Mouse (Mus musculus): ENCODE measurements around the gene Fam208a.

The Fam208a gene

DNA sequence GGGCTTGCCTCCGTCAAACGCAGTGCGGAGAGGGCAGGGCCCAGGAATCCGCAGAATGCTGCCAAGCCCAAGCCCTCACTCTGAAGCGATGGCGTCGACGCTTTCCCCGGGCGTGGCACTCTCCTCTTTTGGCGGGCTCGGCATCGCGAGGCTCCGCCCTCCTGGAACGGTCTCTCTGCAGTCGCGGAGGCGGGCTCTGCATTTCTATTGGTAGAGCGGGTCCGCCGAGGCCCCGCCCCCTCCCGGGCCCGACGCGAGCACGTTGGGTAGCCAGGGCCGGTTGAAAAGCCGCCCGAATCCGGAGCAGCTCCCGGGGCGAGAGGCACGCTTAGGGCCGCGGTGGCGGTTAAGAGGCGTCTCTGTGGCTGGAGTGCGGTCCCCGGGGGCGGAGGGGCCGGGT is at the start of gene Fam208a:
Gene Fam208a, plus strand, starts transcription at position 262 of the 400 bp plus-strand sequence.
- ATAC-seq (ENCODE audit: low TSS enrichment), result peak; percentile 88

DNA sequence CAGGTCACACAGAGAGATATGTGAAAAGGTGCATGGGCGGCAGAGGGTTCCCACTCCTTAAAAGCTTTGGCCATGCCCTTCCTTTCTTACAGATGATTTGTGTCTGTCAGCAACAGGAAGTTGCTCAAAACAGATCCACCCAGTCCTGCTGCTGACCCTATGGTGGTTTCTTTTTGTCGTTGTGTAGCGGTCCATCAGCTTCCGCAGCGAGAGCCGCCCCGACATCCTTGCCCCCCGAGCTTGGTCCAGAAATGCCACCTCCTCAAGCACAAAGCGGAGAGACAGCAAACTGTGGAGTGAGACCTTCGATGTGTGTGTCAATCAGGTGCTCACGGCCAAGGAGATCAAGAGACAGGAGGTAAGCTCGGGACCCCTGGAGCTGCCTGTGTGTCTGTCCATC is 49.2 kb upstream of the Fam208a start:
- no peak for ATAC-seq (ENCODE audit: low TSS enrichment)

DNA sequence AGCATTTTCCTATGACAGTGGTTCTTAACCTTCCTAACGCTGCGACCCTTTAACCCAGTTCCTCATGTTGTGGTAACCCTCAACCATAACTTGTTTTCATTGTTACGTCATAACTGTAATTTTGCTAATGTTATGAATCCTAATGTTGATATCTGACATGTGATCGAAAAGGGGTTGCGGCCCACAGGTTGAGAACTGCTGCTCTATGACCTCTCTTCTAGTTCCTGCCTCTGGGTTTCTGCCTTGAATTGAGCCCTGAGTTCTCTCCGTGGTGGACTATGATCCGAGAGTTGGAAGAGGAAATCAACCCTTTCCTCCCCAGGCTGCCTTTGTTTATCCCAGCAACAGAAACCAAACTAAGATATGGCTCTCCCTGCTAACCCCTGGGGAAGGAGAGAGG is 47.2 kb upstream of the Fam208a start:
- no peak for ATAC-seq (ENCODE audit: low TSS enrichment)

DNA sequence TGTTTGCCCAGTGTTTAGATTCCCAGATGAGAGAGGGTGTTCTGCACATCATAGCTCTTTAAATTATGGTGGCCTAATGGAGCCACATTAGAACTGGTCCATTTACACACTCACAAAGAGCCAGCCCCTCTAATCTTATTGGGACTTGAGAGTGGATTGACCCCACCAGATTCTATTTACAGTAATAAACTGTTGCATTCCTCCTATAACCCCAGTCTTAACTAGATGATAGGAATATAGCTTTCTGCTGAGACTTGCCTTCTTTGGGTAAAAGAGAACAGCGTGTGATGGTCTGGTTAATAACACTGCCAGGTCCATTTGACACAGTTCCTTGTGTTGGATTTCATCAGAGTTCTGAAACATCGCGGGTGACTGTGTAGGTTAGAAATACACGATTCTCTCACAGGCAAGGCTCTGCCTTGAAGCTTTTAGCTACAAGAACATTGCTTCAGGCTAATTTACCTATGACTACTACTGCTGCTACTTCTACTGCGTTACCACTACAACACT is 45.3 kb upstream of the Fam208a start:
- no peak for ATAC-seq (ENCODE audit: low TSS enrichment)

DNA sequence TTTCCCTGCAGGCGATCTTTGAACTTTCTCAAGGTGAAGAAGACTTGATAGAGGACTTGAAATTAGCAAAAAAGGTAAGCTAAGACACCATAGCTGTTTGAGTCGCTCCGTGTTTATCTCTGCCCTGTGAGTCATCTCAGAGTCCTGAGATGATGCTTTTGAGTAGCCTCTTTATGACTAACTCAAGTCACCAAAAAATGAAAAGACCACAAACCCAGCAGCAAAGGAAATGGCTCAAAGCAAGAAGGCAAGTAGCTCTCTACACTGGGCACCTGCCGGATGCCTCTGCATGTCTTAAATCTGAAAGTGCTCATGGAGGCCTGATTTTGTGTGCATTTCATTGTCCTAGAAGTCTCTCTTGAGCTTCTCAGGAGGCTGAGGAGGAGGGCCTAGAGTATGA is 44.5 kb upstream of the Fam208a start:
- ATAC-seq (ENCODE audit: low TSS enrichment), result no peak

DNA sequence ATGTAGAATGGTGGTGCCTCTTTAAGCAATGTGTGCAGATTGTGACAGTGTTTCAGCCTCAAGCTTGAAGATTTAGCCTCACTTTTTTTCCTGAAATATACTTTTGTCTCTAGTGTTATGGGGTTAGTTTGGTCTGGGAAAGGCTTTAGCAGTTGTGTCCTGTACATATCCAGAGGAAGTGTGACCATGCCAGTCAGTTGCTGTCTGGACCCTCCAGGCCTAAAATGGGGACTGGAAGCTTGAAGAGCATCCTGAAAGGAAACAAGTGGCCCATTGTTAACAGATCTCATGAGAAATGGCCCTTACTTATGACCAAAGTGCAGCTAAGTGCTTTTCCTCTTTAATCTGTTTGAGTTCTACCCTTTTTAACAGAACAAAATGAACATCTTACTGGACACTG is 40.0 kb upstream of the Fam208a start:
- no peak for ATAC-seq (ENCODE audit: low TSS enrichment)

DNA sequence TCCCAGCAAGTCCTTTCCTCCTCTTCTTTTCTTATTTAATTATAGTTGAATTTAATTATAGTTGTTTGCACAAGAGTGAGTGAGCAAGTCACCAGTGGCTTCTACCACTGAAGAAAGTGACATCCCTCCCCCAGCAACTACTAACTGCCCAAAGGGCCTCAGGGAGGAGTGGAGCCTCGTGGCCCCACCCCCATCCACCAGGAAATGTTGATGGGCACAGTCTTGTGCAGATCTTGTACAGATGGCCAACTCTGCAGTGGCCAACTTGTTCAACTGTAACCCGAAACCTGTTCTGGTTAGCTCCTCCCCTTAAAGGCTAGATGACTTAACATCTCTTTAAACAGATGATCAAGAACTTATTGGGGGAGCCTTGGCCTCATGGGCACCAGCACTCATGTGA is 38.9 kb upstream of the Fam208a start:
- ATAC-seq (ENCODE audit: low TSS enrichment), result no peak

DNA sequence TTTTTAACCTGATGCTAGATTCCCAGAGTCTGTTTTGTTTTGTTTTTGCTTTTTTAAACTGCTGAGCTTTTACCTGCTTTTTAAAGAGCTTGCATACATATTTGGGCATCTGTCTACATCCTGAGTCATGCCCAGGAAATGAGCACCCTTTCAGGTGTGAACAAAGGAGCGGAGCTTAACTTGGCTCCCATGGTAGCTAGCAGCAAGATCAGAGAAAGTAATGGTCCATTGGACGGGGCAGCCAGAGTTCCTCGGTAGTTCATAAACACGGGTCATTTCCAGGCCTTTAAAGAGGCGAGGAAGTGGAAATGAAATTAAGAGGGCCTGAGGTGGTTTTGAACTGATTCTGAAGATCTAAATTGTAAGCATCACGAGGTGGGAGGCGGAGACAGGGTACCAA is 38.0 kb upstream of the Fam208a start:
- no peak for ATAC-seq (ENCODE audit: low TSS enrichment)

DNA sequence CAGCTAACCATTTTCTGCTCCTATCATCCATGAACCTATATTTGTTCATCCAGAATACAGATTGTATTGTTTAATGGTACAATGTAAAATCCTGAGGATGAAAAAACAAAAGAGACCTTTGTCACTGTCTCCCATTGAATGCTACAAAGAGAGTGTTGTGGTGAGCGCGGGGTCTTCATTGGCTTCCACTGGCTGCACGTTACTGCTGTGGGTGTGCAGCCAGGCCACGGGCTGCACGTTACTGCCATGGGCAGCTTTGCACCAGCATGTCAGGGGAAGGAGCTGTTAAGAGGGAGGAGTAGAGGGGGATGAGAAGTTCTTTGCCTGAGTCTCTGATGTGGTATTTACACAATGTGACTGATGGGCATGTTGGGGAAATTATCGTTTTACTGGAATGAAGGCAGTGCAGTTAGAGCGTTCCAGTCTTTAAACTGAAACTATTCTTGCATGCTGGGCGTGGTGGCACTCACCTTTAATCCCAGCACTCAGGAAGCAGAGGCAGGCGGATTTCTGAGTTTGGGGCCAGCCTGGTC is 36.8 kb upstream of the Fam208a start:
- peak; percentile 44; the same call in 1 of the 2 replicates for ATAC-seq (ENCODE audit: low TSS enrichment)

DNA sequence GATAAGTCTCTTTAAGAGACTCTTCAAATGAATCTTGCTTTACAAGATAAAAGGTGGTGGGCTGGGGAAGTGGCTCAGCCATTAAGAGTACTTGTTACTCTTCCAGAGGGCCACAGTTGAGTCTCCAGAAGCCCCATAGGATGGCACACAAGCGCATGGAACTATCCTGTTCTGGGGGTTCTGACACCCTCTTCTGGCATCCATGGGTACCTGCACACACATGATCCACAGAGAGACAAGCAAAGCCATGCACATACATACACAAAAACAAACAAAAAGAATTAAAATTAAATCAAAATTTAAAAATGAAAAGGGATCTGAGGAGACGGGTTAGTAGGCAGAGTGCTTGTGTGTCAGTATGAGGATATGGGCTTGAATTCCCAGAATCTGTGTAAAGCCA is 36.0 kb upstream of the Fam208a start:
- no peak for ATAC-seq (ENCODE audit: low TSS enrichment)

DNA sequence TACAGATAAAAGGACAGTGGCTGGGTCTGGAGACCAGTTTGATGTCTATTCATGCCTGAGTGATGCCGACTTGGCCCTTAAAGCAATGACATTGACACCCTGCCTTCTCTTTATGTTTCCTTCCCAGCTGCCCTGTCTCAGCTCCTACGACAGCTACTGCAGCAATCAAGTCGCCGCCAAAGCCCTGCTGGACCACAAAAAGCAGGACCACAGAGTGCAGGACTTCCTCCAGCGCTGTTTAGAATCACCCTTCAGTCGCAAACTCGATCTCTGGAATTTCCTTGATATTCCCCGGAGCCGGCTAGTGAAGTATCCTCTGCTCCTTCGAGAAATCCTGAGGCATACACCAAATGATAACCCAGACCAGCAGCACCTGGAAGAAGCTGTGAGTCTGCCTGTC is 34.8 kb upstream of the Fam208a start:
- no peak for ATAC-seq (ENCODE audit: low TSS enrichment)

DNA sequence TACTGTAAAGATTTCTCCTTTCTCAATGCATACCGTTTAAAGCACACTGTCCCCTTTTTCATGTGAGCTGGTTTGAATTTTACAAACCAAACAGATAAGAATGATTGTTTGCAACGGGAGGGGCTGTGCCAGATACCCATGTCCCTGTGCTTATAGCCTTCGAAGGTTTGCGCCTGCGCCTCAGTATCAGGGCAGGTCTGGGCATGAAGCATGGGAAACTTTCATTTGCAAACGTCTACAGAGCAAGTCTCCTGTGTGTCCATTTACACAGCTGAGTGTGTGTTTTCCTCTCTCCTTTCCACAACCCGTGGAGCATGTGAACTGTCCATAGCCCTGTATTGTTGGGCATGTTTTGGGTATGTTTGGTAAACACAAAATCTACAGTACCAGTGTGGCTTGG is 32.2 kb upstream of the Fam208a start:
- ATAC-seq (ENCODE audit: low TSS enrichment), result no peak

DNA sequence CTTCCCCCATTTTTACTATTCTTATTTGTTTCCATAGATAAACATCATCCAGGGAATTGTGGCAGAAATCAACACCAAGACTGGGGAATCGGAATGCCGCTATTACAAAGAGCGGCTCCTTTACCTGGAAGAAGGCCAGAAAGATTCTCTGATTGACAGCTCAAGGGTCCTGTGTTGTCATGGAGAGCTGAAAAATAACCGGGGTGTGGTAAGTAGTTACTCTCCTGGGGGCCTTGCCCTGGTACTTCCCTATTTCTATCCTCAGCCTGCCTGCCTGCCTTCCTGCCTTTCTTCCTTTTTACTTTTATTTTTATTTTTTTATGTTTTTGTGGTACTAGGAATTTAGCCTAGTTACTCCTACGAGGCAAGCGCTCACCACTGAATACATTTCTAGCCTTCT is 31.1 kb upstream of the Fam208a start:
- no peak for ATAC-seq (ENCODE audit: low TSS enrichment)

DNA sequence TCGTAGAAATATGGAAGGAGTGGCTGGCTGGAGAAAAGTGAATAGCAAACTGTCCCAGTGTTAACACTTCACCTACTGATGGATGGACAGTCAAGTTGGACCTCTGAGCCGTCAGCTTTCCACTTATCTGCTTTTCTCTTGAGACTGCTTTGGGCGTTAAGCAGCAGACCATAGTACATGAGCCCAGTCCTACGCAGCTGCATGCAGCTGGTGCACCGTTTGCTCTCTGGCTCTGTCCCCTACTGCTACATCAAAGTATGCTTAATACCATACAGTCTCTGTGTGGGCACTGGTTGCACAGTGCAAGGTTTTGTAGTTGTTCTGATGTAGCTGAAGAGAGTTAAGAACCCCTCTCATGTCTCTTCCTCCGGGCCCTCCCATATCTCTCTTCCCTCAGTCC is 28.1 kb upstream of the Fam208a start:
- no peak for ATAC-seq (ENCODE audit: low TSS enrichment)

DNA sequence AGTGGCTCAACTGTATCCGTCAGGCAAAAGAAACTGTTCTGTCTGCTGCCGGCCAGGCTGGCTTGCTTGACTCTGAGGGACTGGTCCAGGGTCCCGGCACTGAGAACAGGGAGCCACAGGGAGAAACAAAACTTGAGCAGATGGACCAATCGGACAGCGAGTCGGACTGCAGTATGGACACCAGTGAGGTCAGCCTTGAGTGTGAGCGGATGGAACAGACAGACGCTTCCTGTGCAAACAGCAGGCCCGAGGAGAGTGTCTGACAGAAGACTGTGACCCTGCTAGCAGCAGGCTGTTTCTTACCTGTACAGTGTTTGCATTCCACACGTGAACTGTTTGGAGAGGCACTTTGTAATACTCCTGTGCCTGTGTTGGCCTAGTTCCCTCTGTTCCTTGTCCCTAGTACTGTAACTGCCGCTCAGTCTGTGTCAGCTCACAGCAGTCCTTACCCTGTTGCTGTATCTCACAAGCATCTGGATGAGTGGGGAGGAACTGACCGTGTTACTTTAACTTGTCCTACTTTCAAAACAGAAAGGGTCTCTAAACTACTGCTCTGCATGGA is 26.8 kb upstream of the Fam208a start:
- no peak for ATAC-seq (ENCODE audit: low TSS enrichment)

DNA sequence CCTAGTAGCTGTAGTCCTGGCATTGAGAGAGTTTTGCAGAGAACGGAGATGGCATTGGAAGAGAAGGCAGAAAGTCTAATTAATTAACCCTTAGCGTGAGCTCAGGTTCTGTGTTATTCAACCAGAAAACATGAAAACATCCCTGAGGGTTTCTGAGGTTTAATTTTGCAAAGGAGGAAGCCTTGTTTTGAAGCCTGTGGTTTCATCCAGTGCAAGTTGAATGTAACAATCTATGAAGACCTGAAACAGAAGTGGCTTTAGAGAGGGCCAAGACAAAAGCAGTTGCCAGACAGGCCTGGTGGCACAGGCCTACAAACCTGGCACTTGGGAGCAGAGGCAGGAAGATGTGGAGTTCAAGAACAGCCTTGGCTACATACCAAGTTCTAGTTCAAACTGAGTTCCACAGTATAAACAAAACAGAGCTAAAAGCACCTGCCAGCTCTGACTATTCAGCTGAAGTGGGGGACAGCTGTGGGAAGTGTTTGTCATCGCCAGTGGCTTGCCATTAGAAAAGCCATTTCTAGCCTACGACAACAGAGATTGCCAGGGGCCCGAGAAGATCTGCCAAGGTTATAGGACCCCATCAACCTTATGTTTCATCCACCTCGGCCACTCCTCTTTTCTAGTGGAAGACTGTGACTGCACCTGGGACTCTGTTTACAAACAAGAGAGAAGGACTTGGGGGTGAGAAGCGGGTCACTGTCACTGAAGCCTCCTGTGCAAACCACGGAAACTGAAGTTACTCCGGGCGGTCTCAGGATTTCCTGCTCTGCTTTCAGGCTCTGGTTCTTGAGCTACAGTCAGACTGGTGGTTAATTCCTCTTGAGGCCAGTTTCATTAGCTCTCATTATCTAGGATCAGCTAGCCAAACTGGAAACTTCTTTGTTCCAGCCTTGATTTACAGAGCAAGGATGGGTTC is 26.0 kb upstream of the Fam208a start:
- ATAC-seq (ENCODE audit: low TSS enrichment), result no peak

DNA sequence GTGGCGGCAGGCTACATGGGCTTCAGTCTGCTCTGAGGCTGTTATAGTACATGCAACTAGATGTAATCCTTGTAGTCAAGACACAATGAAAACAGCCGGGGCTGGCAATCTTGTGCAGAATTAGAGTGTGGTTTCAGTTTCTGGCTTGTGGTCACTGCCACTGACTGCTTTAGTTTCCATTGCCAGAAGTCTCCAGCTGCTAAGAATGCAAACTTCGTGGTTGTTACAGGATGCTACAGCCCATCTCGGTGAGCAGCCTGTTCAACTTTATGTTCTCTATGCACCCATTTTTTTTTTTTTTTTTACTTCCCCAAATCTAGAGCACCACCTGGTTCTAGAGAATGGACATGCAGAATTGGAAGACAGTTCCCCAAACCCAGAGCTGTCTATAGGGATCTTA is 23.2 kb upstream of the Fam208a start:
- no peak; the same call in 1 of the 2 replicates for ATAC-seq (ENCODE audit: low TSS enrichment)

DNA sequence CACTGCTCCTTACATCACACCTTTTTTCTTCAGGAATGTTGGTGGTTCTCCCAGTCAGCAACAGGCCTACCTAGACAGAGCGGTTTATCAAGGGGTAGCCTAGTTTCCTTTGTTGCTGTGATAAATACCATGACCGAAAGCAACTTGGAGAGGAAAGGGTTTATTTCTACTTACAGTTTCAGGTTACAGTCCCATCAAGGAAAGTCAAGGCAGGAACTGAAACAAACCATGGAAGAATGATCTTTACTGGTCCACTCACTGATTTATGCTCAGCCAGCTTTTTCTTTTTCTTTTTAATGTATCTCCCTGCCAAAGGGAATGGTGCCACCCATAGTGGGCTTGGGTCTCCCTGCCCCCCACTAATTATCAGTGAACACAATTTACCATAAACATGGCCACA is 22.7 kb upstream of the Fam208a start:
- ATAC-seq (ENCODE audit: low TSS enrichment), result no peak

DNA sequence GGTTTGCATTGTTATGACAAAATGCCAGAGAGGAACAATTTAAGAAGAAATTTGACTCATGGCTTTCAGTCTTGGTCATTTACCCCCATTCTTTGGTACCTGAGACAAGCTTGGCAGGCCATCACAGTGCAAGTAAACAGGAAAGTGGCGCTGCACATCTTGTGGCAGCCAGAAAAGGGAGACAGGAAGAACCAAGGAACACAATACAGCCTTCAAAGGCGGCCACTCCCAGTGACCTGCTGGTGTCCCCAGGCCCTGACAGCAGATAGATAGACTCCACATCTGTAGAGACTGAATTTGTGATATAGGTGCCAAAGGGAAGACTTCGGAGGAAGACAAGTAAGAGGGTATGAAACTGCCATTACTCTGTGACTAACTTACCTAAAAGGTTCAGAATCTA is 20.4 kb upstream of the Fam208a start:
- no peak for ATAC-seq (ENCODE audit: low TSS enrichment)

DNA sequence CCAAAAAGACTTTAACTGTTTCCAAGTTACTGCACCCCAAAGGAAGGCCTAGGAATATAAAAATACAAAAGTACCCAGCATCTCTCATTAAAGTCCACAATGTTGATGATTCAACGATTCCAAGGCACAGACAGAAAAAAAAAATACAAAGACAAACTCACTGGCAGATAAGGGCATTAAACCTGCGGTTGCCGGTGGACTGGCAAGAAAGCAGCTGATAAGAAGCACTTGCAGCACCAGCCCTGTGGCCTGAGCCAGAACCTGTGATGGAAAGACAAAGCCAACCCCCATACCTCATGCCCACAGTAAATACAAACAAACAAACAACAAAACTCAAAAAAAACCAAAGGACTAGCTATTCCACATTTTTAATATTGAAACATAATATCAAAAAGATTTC is 19.0 kb upstream of the Fam208a start:
- no peak for ATAC-seq (ENCODE audit: low TSS enrichment)

DNA sequence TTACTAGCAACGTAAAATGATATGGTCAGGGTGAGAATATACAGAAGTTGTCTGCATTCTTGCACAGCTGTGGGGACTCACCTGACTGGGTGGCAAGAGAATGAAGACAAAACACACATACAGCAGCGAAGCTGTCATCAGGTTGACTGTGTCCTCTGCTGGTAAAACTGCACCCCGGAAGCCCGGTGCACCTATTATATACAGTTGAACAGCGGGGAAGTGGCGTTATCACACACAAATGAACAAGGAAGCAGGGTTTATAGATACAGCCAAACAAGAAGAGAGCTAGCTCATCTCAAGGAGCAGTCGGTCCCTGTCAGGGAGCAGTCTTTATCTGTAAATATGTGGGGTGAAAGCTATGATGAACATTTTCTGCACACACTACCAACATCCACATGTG is 17.1 kb upstream of the Fam208a start:
- no peak for ATAC-seq (ENCODE audit: low TSS enrichment)

DNA sequence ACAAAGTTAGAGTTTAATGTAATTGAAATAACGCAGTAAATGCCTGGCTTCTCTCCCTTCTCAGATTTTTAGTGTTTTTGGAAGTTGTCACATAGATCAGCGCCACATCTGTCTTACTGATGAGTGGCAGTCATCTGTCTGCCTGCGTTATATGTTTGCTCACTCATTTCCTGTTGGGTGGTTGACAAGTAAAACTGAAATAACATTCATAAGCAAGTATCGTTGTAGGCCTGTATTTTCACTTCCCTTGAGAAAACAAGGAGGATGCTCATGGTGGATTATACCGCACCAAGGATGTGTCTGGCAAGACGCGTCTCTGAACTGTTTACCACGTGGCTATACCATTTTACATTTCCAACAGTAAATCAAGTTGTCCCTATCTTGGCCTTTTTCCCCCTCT is 15.9 kb upstream of the Fam208a start:
- ATAC-seq (ENCODE audit: low TSS enrichment), result no peak

DNA sequence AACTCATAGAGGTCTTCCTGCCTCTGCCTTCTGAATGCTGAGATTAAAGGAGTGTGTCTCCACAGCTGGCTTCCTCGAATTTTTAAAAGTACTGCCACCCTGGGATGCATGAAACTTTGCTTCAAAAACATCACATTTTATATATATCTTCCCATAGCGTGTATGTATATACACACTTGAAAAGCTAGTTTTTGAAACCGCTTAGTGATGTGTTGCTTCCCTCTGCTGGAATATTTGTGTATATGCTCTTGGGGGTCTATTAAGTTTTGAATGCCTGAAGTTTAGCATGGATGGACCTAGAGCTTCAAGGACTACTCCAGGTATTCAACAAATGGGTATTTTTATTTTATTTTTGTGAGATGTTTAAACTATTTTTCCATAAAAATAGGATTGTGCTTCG is 14.7 kb upstream of the Fam208a start:
- peak; percentile 79 for ATAC-seq (ENCODE audit: low TSS enrichment)

Measured in frontal cortex, adult (tissue).